Mouse (Mus musculus): ENCODE data around the gene Bpifb9a.
"Not testable (repeated sequence)": the region's sequence is repeated elsewhere in the genome, so short reads cannot be mapped to it uniquely, and the experiment has no call there.

GRCm38 (mm10) chr2:154304604-154305003, 47.0 kb downstream of the Bpifb9a start:
- TF ChIP-seq TCF12 (IDR thresholded peaks at IDR 0.05; ENCODE audit: insufficient read depth, poor library complexity, severe bottlenecking); POLR2A (IDR thresholded peaks at IDR 0.05; ENCODE audit: insufficient read length, low read depth); E2F4 (IDR thresholded peaks at IDR 0.05; ENCODE audit: insufficient read depth): not testable (repeated sequence)

Data from myocyte (in vitro differentiated cells).